Mouse (Mus musculus) ES-E14 (cell line): ENCODE results near the gene Alkbh7. TPM values are rescaled to one million over a fixed set of nuclear protein-coding genes. Genes with fewer than 3 reads are reported as not detected.

Experiments used
- DNase-seq: peaks from one replicate; pipeline ENCODE4 v3.0.0-alpha.2; 2013; ENCODE audit warnings: low read depth, low spot score
- H3K27ac ChIP-seq: 2 replicates; pipeline ENCODE4 v1.5.1; 2012; ENCODE audit warnings: low read depth, mild to moderate bottlenecking, low read length, moderate library complexity, mixed read lengths; ENCODE audit not compliant: poor library complexity, insufficient read depth, severe bottlenecking
- H3K36me3 ChIP-seq: 2 replicates; pipeline ENCODE4 v1.6.1; 2012; ENCODE audit warnings: mild to moderate bottlenecking, low read length, moderate library complexity, mixed read lengths; ENCODE audit not compliant: control insufficient read depth, poor library complexity, insufficient read depth, severe bottlenecking
- H3K4me1 ChIP-seq, 2 experiments: fragments of 150-350 bp in 1 of 2; sonication (generic) in 1 of 2; 2 replicates each; pipeline ENCODE4 v1.6.1; 2012; ENCODE audit warnings: low read length in 2 of 2, mild to moderate bottlenecking in 1 of 2, mixed read lengths in 1 of 2; ENCODE audit not compliant: control insufficient read depth in 2 of 2, insufficient read depth in 2 of 2, poor library complexity in 1 of 2
- H3K4me3 ChIP-seq, 2 experiments: fragments of 150-350 bp in 1 of 2; sonication (generic) in 1 of 2; 2 replicates each; pipeline ENCODE4 v1.5.1; 2012; ENCODE audit warnings: low read length in 2 of 2, low read depth in 1 of 2, mild to moderate bottlenecking in 1 of 2, mixed read lengths in 1 of 2; ENCODE audit not compliant: insufficient read depth in 1 of 2, poor library complexity in 1 of 2, severe bottlenecking in 1 of 2
- H3K9ac ChIP-seq: 2 replicates; pipeline ENCODE4 v1.6.1; 2012; ENCODE audit warnings: low read depth, mild to moderate bottlenecking, low read length, mixed read lengths; ENCODE audit not compliant: poor library complexity, insufficient read depth, severe bottlenecking
- H3K9me3 ChIP-seq: fragments of 150-350 bp; sonication (generic); 2 replicates; pipeline ENCODE4 v1.6.1; 2012; ENCODE audit warnings: low read depth, mild to moderate bottlenecking, low read length; ENCODE audit not compliant: control insufficient read depth, insufficient read depth
- CHD2 ChIP-seq: IDR thresholded peaks from 2 replicates; pipeline ENCODE4 v1.6.1; 2014; ENCODE audit warnings: mild to moderate bottlenecking, low read depth, low read length, inconsistent platforms
- HCFC1 ChIP-seq: IDR thresholded peaks from 2 replicates; pipeline ENCODE4 v1.6.1; 2012; ENCODE audit warnings: low read length, inconsistent platforms, borderline replicate concordance; ENCODE audit not compliant: insufficient read depth
- MAFK ChIP-seq: IDR thresholded peaks from 2 replicates; pipeline ENCODE4 v1.6.1; 2014; ENCODE audit warnings: mild to moderate bottlenecking, low read depth, low read length, inconsistent platforms; ENCODE audit not compliant: insufficient read depth
- ZC3H11A ChIP-seq: IDR thresholded peaks from 2 replicates; pipeline ENCODE4 v1.6.1; 2012; ENCODE audit warnings: low read depth, mild to moderate bottlenecking, inconsistent platforms, low read length, borderline replicate concordance
- ZNF384 ChIP-seq: IDR thresholded peaks from 2 replicates; pipeline ENCODE4 v1.6.1; 2012; ENCODE audit warnings: low read depth, low read length, inconsistent platforms
- in situ Hi-C, 2 experiments: fragments of 600-800 bp; cut with MboI; formaldehyde crosslinking; loops; one replicate each; pipeline ENCODE4 v1.15.1; 2025; ENCODE audit warnings: low sequenced_read_pairs in 2 of 2, inconsistent platforms in 1 of 2; ENCODE audit not compliant: unreplicated experiment in 2 of 2
- total RNA-seq: library from RNA; depleted of rRNA; stranded (reverse); fragments of 300-350 nt; gene quantifications from 2 replicates; pipeline ENCODE4 v1.2.3, GENCODE M21; 2012

Alkbh7 gene
- total RNA-seq, 1 experiment, result 39.5 TPM

DNA sequence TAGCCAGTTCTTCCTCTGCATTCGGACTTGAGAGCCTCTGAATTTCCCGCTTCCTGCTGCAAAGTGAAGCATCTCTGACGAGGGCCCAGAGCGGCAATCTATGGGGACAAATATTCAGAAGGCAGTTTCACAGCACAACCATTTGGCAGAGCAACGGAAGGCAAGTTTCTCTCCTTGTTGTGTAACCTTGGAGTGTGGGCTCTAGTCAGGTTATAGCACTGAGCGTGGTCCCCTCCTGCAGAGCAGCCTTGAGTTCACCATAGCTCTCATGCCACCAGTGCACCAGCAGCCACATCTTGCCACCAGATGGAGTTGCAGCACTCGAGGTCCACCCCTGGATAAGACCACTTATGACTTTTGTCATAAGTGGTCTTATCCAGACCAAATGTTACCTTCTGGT, 8.7 kb upstream of the Alkbh7 start:
- Histone ChIP-seq H3K27ac (no peak overlapping the region), H3K36me3 (peaks cover 17% of the 10 kb centered on the region), H3K4me3 (no peak overlapping the region), H3K9me3 (no peaks in the 10 kb centered on the region), H3K9ac (no peak overlapping the region), H3K4me1 (peaks cover 4% of the 10 kb centered on the region in 2 experiments; a peak in 2 of 4 replicates)
- in situ Hi-C loops, result no loop called here
- TF ChIP-seq MAFK (no peak), CHD2 (no peak), ZC3H11A (no peak), ZNF384 (no peak), HCFC1 (no peak)
- DNase-seq, result no peak

GRCm38 (mm10) chr17:56988921-56989430, 8.2 kb upstream of the Alkbh7 start:
- Histone ChIP-seq H3K4me1 (peaks cover 4% of the 10 kb centered on the region in 2 experiments; a peak in 2 of 4 replicates), H3K9ac (no peak overlapping the region), H3K27ac (no peak overlapping the region), H3K9me3 (no peaks in the 10 kb centered on the region), H3K4me3 (no peak overlapping the region), H3K36me3 (peaks cover 23% of the 10 kb centered on the region)
- in situ Hi-C loops, result no loop called here
- no peak for DNase-seq
- TF ChIP-seq CHD2 (no peak), ZNF384 (no peak), HCFC1 (no peak), ZC3H11A (no peak), MAFK (no peak)

GRCm38 (mm10) chr17:56989467-56990114, 7.5 kb upstream of the Alkbh7 start:
- in situ Hi-C loops, result no loop called here
- Histone ChIP-seq H3K27ac (peak overlapping the region; percentile 75), H3K4me3 (peak overlapping the region; percentile 83 to 87), H3K9me3 (no peaks in the 10 kb centered on the region), H3K4me1 (peaks cover 4% of the 10 kb centered on the region in 2 experiments; a peak in 2 of 4 replicates), H3K9ac (peak overlapping the region; percentile 84), H3K36me3 (peaks cover 27% of the 10 kb centered on the region)
- TF ChIP-seq CHD2, result no peak
- TF ChIP-seq MAFK, result no peak
- no peak for TF ChIP-seq ZC3H11A
- peak; percentile 89; the same call in 1 of the 2 replicates for TF ChIP-seq HCFC1
- DNase-seq, result peak; percentile 77

GRCm38 (mm10) chr17:56990115-56990746, 6.9 kb upstream of the Alkbh7 start, which contains the start of gene Clpp:
Gene Clpp, plus strand, starts transcription at chr17:56990305.
- in situ Hi-C loops, result no loop called here
- Histone ChIP-seq H3K4me1 (peaks cover 4% of the 10 kb centered on the region in 2 experiments; a peak in 2 of 4 replicates), H3K36me3 (peaks cover 32% of the 10 kb centered on the region), H3K27ac (peak within 1 kb of the TSS; percentile 75), H3K4me3 (peak within 1 kb of the TSS; percentile 83 to 87), H3K9me3 (no peaks in the 10 kb centered on the region), H3K9ac (peak within 1 kb of the TSS; percentile 88)
- peak; percentile 89 for TF ChIP-seq HCFC1
- no peak for TF ChIP-seq CHD2
- DNase-seq, result peak; percentile 93
